Mouse (Mus musculus) kidney, adult 8-10 months (tissue): ENCODE measurements around the gene Irak2.
"Not testable (repeated sequence)": the region's sequence is repeated elsewhere in the genome, so short reads cannot be mapped to it uniquely, and the experiment has no call there.

Experiments used
- DNase-seq, 2 experiments: peaks; one replicate each; pipeline ENCODE4 v3.0.0; 2022

Gene Irak2

DNA sequence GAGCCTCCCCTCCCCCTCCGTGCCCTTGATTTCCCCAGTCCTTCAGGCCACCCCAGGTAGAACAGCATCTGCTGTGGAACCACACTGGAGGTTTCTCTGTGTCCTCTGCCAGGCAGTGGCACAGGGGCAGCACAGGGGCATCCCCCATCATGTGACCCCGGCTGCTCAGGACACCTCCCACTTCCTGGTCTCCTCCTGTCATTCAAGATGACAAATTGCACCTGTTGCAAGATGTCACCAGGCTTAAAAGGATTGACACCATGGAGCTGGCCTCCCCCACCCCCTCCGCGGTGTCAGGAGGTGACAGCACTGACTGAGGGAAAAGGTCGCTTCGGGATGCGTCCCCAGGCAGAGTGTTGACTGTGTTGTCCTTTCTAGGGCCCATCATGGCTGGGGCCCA lies 31.6 kb downstream of the Irak2 start:
- DNase-seq: no peak

DNA sequence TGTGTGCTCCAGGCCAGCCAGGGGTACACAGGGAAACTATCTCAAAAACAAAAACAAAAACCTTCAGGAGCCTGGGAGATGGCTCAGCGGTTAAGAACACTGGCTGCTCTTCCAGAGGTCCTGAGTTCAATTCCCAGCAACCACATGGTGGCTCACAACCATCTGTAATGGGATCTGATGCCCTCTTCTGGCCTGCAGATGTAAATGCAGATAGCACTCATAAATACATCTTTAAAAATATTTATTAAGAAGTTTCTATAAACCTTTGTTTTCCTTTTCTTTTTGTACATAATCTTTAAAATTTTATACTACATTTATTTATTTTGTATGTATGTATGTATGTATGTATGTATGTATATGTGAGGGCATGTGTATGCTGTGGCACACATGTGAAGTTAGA lies 33.8 kb downstream of the Irak2 start:
- not testable (repeated sequence) for DNase-seq

DNA sequence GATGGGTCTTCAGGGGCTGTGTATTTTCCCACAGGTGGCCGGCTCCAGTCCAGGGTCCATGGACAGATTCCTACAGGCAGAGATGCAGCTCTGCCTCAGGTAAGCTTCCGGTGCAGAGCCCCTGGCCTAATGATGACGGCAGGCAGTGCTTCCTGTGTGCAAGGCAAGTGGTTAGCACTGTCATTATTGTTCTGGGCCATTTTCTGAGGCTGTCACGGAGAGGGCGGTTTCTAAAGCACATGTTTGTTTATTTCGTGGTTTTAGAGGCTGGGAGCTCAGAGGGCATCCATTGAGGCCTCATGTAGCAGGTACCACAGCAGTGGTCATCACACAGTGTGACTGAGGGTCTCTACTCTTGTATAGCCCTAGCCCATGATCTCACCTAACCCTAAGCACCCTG lies 34.7 kb downstream of the Irak2 start:
- DNase-seq: no peak

DNA sequence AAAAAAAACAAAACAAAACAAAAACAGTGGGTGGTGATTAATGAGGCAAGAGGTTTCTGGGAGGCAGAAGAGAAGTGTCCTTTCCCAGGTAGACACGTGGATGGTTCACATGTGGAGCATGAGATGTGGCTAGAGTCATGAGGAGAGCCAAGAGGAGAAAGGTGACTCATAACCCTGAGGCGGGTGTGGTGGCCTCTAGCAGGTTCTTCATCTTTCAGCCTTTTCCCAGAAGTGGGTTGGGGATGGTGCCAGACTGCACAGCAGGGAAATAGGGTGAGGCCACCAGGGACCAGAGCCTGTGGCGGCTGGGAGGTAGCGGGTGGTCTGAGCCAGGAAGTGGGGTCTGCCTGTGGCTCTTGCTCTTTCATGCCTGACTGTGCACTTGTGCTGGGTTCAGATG lies 37.0 kb downstream of the Irak2 start:
- peak in 1 of 2 experiments; percentile 39 for DNase-seq

DNA sequence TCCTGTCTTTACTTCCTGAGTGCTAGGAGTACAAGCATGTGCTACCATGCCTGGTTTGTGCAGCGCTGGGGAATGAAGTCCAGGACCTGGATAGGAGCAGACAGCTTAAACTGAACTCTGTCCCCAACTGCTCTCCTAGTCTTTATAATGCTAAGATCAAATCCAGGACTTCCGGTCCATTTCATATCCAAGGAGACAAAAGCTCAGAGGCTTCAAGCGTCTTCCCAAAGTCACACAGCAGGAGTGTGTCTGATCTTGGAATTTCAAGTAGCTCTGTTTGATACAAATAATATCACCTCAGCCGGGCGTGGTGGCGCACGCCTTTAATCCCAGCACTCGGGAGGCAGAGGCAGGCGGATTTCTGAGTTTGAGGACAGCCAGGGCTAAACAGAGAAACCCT lies 37.7 kb downstream of the Irak2 start:
- no peak for DNase-seq

DNA sequence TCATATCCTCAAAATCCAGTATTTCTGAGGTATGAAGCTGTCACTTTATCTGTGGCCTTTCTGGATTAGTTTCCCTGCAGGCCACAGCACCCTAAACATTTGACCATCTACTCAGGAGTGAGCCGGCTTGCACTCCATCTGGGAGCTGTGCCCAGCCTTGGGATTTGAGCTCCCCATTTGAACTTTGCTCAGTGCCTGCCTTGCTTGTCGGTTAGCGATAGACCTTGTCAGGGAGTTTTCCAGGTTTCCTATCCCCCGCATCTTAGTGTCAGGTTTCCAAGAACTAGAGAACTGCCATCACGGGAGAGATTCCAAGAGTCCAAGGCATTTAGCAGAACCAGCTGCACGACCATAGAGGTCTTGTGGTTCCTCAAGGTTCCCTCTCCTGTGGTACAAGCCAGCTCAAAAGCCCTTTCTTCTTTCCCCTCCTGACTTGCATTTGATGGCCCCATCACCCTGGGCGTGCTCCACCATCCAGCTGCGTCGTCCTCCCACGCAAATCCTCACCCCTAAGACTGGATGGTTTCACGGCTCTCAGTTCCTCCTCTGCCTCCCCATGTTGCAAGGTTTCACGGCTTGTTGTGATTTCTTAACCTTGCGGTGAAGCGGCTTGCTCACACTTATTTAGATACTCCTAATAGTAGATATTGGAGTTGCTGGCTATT lies 38.9 kb downstream of the Irak2 start:
- peak; percentile 64 to 72 for DNase-seq

DNA sequence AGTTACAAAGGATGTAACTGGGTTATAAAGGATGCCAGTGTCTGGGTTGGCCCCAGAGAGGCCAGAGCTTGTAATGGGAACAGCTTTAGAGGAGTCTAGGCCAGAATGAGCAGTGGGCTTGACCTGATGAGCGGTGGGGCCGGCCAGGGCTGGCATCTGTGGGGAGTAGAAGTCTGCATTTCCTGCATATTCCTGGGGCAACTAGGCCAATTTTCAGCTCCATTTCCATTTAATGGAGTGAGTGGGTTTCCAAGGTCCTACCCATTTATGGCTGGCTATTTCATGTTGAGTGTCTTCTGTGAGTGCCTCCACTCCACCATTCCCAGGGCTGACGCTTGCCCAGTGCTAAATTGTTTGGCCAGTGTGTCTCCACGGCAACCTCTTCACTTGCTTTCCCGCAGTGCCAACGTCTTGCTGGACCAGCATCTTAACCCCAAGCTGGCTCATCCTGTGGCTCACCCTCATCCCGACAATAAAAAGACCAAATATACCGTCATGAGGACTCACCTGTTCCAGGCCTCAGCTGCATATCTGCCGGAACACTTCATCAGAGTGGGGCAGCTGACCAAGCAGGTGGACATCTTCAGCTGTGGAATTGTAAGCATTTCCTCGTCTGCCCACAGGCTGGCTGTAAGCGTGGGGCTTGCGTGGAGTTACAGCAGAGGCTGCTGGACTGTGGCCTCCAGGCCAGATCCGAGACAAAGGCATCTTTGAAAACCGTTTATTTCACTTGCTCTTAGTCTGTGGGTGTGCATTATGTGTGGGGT lies 40.2 kb downstream of the Irak2 start:
- DNase-seq: no peak

DNA sequence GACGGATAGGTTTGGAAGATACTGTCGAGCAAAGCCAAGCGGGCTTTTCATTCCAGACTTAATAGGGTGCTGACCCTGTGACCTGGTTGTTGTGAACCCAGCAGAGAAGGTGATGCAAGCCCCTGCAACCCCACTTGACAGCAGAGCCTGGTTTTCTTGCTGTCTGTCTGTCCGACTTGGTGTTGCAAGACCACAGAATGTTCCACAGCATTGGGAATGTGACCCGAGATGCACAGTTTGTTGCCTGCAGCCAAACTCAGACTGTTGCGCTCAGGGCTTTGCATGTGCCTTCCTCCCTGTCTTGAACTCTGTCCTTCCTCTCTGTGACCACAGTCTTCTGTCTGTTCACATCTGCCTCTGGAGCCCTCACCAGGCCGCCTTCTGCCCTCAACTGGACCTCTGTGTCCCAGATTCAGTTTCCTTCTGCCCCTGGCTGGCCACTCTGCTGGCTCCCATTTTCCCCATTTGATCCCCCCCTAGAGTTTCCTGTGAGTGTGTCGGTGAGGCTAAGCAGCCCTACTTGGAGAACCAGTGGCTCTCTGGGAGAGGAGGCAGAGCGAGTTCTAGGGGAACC lies 41.8 kb downstream of the Irak2 start:
- no peak for DNase-seq

DNA sequence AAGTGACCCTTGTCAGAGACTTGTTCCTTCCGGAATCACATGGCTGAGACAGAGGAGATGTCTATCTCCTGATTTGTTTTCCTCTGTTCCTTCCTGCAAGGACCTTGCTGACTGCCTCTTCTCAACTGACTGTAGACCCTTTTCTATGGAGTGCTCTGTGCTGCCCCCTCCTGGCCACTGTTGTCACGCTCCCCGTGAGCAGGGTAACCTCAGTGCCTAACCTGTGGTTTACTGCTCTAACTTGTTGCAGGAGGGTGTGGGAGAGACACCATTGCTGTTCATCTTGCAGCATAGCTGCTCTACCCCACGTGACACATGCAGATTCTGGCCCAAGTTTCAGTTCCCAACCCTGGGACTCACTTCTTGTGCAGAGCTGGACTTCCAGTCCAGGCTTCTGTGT lies 43.0 kb downstream of the Irak2 start:
- peak; percentile 82 to 93 for DNase-seq

DNA sequence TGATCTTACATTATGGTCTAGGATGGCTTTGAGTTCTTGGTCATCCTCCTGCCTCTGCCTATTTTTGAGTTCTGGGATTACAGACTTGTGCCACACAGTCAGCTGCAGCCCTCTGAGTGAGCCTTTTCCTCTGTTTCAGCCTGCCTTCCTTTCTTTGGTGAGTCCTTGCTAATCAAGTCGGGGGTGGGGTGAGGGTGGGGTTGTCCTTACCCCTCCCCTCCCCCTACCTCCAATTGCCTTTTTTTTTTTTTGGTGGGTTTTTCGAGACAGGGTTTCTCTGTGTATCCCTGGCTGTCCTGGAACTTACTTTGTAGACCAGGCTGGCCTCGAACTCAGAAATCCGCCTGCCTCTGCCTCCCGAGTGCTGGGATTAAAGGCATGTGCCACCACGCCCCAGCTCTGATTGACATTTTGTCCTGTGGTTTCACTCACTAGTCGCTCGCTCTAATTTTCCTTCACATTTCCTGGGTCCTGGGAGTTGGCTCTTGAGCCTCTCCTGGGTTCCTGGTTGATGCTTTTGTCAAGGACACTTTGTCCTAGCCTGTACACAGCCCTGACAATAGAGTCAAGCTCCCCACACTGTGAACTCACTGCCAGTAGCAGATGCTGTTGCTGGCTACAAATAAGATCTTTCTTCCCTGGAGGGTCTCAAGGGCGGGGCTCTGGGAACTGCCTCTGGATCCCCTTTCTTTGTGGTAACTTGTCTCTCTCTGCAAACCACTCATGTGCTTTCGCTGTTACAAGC lies 45.0 kb downstream of the Irak2 start:
- DNase-seq: no peak

DNA sequence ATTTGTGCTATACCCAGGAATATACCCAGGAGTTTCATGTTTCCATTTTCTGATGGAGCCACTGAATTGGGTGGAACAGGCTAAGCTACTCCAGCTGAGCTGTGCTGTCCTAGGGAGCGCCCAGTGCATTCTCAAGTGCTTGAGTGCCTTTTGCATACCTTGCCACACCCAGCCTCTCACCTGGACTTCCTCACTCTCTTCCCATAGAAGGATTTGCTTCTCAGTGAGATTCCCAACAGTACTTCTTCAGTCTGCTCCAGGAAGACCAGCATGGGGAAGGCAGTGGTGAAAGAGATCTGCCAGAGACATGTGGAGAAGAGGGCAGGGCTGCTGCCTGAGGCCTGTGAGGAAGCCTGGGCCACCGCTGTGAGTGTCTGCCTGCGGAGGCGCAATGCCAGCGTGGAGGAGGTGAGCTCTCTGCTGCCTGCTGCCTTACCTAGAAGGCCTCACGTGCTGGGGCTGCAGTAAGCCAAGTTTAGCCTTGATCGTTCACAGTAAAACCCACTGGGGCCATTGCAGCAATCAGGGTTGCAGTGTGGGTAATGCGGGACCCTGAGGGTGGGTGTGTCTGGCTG lies 48.4 kb downstream of the Irak2 start:
- no peak for DNase-seq

DNA sequence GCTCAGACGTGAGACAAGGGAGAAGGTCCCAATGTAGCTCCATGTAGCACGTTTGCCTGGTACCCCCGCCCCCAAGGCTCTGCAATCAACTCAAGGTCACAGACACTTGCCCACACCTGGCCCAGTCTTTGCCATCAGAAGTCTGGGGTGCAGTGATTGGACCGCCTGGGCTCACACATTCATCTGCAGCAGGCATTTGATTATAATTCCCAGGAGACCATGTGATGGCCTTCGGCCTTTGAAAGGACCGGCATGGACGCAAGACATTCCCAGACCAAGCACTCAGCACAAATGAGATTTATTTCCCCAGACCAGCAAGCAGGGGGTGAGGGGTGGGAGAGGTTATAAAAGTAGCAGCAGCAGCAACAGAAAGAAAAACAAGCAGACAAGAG lies 51.7 kb downstream of the Irak2 start:
- DNase-seq: peak; percentile 82 to 91

DNA sequence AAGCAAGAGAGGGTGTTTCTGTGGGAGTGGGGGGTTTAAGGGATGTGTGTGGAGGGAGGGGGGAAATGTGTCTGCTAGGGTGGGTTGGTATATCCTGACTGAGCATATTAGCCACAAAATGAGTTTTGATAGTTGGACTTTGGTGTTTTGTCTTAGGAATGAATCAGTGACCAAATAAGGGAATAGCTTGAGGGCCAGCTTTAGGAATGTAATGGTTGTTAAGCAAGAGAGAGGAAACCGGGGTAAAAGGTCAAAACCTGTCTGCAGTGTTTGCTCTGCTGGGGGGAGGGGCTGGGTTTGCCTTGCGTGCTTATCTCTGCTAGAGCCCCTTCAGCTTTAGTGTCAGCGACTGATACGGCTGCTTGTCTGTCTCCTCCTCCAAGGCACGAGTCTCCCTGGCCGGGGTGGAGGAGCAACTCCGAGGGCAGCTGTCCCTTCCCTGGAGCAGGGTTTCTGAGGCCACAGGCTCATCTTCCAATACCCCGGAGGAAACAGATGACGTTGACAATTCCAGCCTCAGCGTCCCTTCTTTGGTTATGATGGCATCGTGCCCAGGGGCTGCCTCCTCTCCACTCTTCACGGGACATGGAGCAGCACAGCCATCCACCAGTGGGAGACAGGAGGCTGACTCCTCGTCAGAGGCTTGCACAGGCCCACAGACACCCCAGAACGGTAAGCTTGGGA lies 52.3 kb downstream of the Irak2 start:
- DNase-seq: peak; percentile 88 to 93

DNA sequence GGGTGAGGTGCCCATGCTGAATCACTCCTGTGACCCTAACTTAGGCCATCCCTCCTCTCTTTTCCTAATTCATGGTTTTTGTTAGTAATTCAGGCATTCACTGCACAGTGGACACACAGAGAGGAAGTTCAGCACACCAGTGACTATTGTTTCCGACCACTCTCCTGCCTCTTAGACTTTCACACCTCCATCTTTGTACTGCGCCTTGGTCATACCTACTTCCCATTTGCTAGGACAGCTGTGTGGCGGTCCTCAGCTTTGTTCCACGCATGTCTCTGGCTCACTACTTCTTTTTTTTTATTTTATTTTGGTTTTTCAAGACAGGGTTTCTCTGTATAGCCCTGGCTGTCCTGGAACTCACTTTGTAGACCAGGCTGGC lies 52.8 kb downstream of the Irak2 start:
- DNase-seq: no peak

DNA sequence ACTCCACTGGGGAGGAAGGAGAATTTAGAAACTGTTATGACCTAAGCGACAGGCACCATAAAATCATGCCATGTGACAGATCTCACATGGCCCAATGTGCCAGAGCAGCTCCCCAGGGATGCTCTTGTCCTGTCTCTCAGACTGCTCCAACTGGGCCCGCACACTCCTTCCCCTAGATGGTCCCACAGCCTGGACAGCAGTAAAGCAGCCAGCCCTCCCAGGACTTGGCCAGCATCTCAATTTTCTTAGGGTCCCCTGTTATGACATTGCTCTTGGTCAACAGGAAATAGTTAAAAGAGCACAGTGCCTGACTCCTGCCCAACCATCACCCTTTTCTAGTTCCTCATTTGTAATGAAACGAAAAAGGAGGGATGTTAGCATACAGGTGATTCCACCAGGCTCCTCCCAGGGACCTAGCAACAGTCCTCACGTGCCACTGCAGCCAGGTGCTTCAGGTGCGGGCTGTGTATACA lies 54.4 kb downstream of the Irak2 start:
- DNase-seq: no peak

DNA sequence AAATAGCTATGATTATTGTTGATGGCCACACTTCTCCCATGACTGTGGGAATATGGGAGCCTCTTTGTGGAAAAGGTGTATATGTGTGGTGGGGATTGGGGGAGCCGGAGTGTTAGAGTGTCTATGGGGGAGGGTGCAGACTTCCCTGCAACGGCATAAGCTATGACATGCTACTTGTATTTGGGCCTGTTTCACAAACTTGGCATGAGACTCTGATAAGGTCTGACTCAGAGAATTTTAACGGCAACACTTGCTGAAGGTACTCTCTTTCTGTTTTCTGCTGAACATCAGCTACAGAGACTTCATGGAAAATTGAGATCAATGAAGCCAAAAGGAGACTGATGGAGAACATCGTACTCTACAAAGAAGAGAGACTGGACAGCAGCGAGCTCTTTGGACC lies 55.1 kb downstream of the Irak2 start:
- DNase-seq: no peak

DNA sequence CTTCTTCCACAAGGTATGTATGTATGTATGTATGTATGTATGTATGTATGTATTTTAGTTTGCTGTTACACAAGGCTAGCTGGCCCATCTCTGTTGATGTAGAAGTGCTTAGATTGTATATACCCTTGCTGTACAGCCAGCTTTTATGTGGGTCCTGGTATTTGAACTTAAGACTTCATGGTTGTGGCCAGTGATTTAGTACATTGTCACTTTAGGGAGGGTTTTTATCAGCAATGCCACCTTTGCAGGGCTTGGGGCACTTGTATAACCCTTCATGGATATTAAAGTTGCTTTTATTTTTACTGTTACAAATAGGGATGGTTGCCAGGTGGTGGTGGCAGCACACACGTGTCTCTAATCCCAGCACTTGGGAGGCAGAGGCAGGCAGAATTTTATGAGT lies 56.9 kb downstream of the Irak2 start:
- DNase-seq: no peak

DNA sequence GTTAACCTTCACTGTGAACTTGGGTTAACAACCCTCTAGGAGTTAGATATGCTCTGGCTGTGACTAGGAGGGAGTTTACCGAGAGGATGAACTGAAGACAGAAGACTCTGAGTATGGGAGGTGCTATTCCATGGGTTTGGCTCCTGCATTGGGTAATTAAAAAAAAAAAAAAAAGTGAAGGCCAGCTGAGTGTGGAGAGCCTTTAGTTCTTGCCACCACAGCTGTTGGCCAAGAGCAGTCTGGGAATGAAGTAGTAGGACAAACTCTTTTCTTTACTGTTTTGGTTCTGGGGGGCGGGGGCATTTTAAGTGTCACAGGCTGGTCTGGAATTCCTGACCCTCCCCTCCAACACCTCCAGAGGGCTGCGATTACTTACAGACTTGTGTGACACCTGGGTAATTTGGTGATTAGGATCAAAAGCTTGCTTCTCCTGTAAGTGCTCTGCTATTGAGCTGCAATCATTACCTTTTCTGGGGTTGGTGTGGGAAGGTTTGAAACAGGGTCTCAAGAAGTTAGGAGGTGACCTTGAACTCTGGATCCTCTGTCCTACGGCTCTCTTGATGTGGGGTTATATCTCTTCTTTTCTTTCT lies 57.6 kb downstream of the Irak2 start:
- DNase-seq: no peak

DNA sequence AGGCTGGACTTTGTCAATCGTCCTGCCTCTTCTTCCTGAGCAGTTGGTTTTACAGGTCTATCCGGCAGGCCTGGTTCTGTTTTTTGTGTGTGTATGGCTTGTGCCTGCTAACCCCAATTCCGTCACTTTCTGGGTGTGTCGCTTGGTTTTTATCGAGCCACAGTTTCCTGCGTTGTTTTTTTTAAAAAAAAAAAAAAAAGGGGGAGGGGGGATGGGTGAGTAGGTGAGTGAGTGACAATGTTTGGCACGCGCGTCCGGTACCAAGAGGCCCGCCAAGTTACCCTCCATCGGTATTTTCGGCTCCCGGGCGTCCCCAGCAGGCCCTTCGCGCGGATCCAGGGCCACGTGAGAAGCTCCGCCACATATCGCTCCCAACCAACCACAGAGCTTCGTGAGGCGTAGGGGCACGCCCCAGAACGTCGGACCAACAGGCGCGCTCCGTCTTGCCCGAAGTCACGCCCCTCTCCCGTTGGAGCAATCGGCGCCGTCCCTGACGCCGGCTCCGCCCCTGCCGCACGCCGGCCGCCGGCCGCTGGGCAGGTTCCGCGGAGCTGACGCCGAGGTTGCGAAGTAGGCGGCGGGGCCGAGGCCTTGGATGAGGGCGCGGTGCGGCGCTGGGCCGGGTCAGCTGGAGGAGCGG lies 58.4 kb downstream of the Irak2 start, which contains the start of gene Tatdn2:
Tatdn2 (plus strand) TSS at position 469 of the 640 bp plus-strand sequence.
- peak; percentile 97 to 99 for DNase-seq

DNA sequence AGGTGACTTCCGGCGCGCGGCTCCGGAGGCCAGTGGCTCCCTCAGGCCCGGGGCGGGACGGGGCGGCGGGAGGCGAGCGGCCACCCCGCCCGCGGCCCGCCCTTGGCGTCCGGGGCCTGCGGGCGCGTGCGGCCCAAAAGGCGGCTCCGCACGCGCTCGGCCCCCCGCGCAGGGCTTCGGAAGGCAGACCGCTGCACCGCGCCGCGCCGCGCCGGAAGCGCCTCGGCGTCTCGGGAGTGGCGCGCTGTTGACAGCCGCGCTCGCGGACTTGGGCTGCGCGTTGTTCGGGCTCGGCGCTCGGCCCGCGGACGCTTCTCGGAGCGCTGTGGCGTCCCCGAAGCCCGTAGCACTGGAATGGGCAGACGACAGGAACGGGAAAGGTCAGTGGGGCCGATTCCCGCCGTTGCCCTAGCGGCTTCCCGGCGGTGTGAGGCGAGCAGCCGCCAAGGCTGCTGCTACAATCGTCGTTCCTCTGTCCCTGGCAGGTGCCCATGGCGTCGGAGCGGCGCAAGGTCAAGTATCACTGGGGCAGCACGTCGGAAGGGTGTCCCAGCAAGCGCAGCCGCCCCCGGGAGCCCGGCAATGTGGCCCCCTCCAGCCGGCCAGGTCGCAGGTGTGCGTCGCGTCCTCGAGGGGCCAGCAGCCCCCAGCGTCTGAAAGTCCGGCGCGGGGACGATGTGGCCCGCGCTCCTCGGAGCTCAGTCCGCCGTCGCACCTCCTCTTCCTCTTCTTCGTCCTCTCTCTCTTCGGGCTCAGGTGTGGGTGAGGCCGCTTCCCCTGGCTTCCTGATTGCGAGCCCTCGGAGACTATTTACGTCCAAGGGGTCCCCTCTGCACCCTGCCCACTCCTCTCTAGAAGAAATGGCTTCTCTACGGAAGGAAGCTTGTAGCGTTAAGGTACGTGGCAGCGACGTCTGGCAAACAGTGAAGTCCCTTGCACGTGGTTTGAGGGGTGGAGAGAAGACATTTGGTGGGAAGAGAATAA lies 59.2 kb downstream of the Irak2 start:
- peak; percentile 36 to 47 for DNase-seq
